Mouse (Mus musculus): ENCODE results near the gene Slit2. TPM values are rescaled to one million over a fixed set of nuclear protein-coding genes. Genes with fewer than 3 reads are reported as not detected.

Gene Slit2
- total RNA-seq, 1 experiment from 2014 or later: 0.84 TPM

GRCm38 (mm10) chr5:48034875-48035274, 51.9 kb downstream of the Slit2 start:
- no peak for ATAC-seq (replicated peaks in 1 of 2; ENCODE audit: insufficient read depth in 1 of 2, low FRiP score in 2 of 2, low TSS enrichment in 1 of 2, low read depth in 1 of 2, poor library complexity in 2 of 2, severe bottlenecking in 2 of 2)

- ATAC-seq (replicated peaks in 1 of 2; ENCODE audit: insufficient read depth in 1 of 2, low FRiP score in 2 of 2, low TSS enrichment in 1 of 2, low read depth in 1 of 2, poor library complexity in 2 of 2, severe bottlenecking in 2 of 2): peak; percentile 92 to 99
These were observed 55.1 kb downstream of the Slit2 start for GRCm38 (mm10) chr5:48038033-48038432.

GRCm38 (mm10) chr5:48048986-48049751, 66.2 kb downstream of the Slit2 start:
- no peak for ATAC-seq (replicated peaks in 1 of 2; ENCODE audit: insufficient read depth in 1 of 2, low FRiP score in 2 of 2, low TSS enrichment in 1 of 2, low read depth in 1 of 2, poor library complexity in 2 of 2, severe bottlenecking in 2 of 2)

GRCm38 (mm10) chr5:48050637-48051314, 67.8 kb downstream of the Slit2 start:
- no peak for ATAC-seq (replicated peaks in 1 of 2; ENCODE audit: insufficient read depth in 1 of 2, low FRiP score in 2 of 2, low TSS enrichment in 1 of 2, low read depth in 1 of 2, poor library complexity in 2 of 2, severe bottlenecking in 2 of 2)

GRCm38 (mm10) chr5:48058612-48059011, 75.7 kb downstream of the Slit2 start:
- no peak for ATAC-seq (replicated peaks in 1 of 2; ENCODE audit: insufficient read depth in 1 of 2, low FRiP score in 2 of 2, low TSS enrichment in 1 of 2, low read depth in 1 of 2, poor library complexity in 2 of 2, severe bottlenecking in 2 of 2)

GRCm38 (mm10) chr5:48060715-48061114, 77.8 kb downstream of the Slit2 start:
- no peak for ATAC-seq (replicated peaks in 1 of 2; ENCODE audit: insufficient read depth in 1 of 2, low FRiP score in 2 of 2, low TSS enrichment in 1 of 2, low read depth in 1 of 2, poor library complexity in 2 of 2, severe bottlenecking in 2 of 2)

- no peak for ATAC-seq (replicated peaks in 1 of 2; ENCODE audit: insufficient read depth in 1 of 2, low FRiP score in 2 of 2, low TSS enrichment in 1 of 2, low read depth in 1 of 2, poor library complexity in 2 of 2, severe bottlenecking in 2 of 2)
These were observed 95.8 kb downstream of the Slit2 start for GRCm38 (mm10) chr5:48078730-48079129.

GRCm38 (mm10) chr5:48081223-48081881, 98.4 kb downstream of the Slit2 start:
- ATAC-seq (replicated peaks in 1 of 2; ENCODE audit: insufficient read depth in 1 of 2, low FRiP score in 2 of 2, low TSS enrichment in 1 of 2, low read depth in 1 of 2, poor library complexity in 2 of 2, severe bottlenecking in 2 of 2): no peak

- ATAC-seq (replicated peaks in 1 of 2; ENCODE audit: insufficient read depth in 1 of 2, low FRiP score in 2 of 2, low TSS enrichment in 1 of 2, low read depth in 1 of 2, poor library complexity in 2 of 2, severe bottlenecking in 2 of 2): peak; percentile 62 to 75; a peak in 3 of 4 replicates
These were observed 130.5 kb downstream of the Slit2 start for GRCm38 (mm10) chr5:48113400-48113799.

GRCm38 (mm10) chr5:48114969-48115537, 132.1 kb downstream of the Slit2 start:
- no peak for ATAC-seq (replicated peaks in 1 of 2; ENCODE audit: insufficient read depth in 1 of 2, low FRiP score in 2 of 2, low TSS enrichment in 1 of 2, low read depth in 1 of 2, poor library complexity in 2 of 2, severe bottlenecking in 2 of 2)

- ATAC-seq (replicated peaks in 1 of 2; ENCODE audit: insufficient read depth in 1 of 2, low FRiP score in 2 of 2, low TSS enrichment in 1 of 2, low read depth in 1 of 2, poor library complexity in 2 of 2, severe bottlenecking in 2 of 2): no peak
These were observed 139.7 kb downstream of the Slit2 start for GRCm38 (mm10) chr5:48122651-48123050.

GRCm38 (mm10) chr5:48125770-48126423, 143.0 kb downstream of the Slit2 start:
- peak; percentile 72 to 85; a peak in 3 of 4 replicates for ATAC-seq (replicated peaks in 1 of 2; ENCODE audit: insufficient read depth in 1 of 2, low FRiP score in 2 of 2, low TSS enrichment in 1 of 2, low read depth in 1 of 2, poor library complexity in 2 of 2, severe bottlenecking in 2 of 2)

- no peak for ATAC-seq (replicated peaks in 1 of 2; ENCODE audit: insufficient read depth in 1 of 2, low FRiP score in 2 of 2, low TSS enrichment in 1 of 2, low read depth in 1 of 2, poor library complexity in 2 of 2, severe bottlenecking in 2 of 2)
These were observed 147.0 kb downstream of the Slit2 start for GRCm38 (mm10) chr5:48129981-48130380.

- peak; percentile 36 to 60; a peak in 3 of 4 replicates for ATAC-seq (replicated peaks in 1 of 2; ENCODE audit: insufficient read depth in 1 of 2, low FRiP score in 2 of 2, low TSS enrichment in 1 of 2, low read depth in 1 of 2, poor library complexity in 2 of 2, severe bottlenecking in 2 of 2)
These were observed 153.6 kb downstream of the Slit2 start for GRCm38 (mm10) chr5:48136571-48136970.

- ATAC-seq (replicated peaks in 1 of 2; ENCODE audit: insufficient read depth in 1 of 2, low FRiP score in 2 of 2, low TSS enrichment in 1 of 2, low read depth in 1 of 2, poor library complexity in 2 of 2, severe bottlenecking in 2 of 2): peak; percentile 72 to 75
These were observed 156.0 kb downstream of the Slit2 start for GRCm38 (mm10) chr5:48138849-48139487.

- ATAC-seq (replicated peaks in 1 of 2; ENCODE audit: insufficient read depth in 1 of 2, low FRiP score in 2 of 2, low TSS enrichment in 1 of 2, low read depth in 1 of 2, poor library complexity in 2 of 2, severe bottlenecking in 2 of 2): no peak
These were observed 156.5 kb downstream of the Slit2 start for GRCm38 (mm10) chr5:48139488-48139862.

GRCm38 (mm10) chr5:48146082-48146481, 163.1 kb downstream of the Slit2 start:
- ATAC-seq (replicated peaks in 1 of 2; ENCODE audit: insufficient read depth in 1 of 2, low FRiP score in 2 of 2, low TSS enrichment in 1 of 2, low read depth in 1 of 2, poor library complexity in 2 of 2, severe bottlenecking in 2 of 2): no peak
